Mouse (Mus musculus): ENCODE results near the gene Hnrnpr. TPM values are rescaled to one million over a fixed set of nuclear protein-coding genes. Genes with fewer than 3 reads are reported as not detected.

Gene Hnrnpr
- total and polyA plus RNA-seq, 2 experiments = 5.0 to 22.9 TPM

GRCm38 (mm10) chr4:136324226-136324625 lies 13.5 kb downstream of the Hnrnpr start:
- DNase-seq (ENCODE audit: extremely low read depth, low read depth, low spot score) = peak; percentile 71
- no peak overlapping the region for H3K27ac ChIP-seq (replicated peaks; ENCODE audit: insufficient read depth, low read depth, low read length)
- H3K36me3 ChIP-seq (ENCODE audit: control insufficient read depth, insufficient read depth, low read length) = peaks cover 40% of the 10 kb centered on the region

GRCm38 (mm10) chr4:136327238-136327637 lies 16.5 kb downstream of the Hnrnpr start:
- no peak overlapping the region for H3K4me3 ChIP-seq (ENCODE audit: insufficient read depth, low read depth, low read length)
- TF ChIP-seq POLR2A (IDR thresholded peaks at IDR 0.05; ENCODE audit: extremely low read depth, insufficient read depth, low read length) = no peak
- TF ChIP-seq CTCF (IDR thresholded peaks at IDR 0.05; ENCODE audit: low read depth, low read length) = no peak
- no peaks in the 10 kb centered on the region for H3K27me3 ChIP-seq (ENCODE audit: control insufficient read depth, insufficient read depth, low read length)
- H3K79me2 ChIP-seq (ENCODE audit: control insufficient read depth, insufficient read depth, low read length) = peaks cover 9% of the 10 kb centered on the region; the same call in 1 of the 2 replicates
- WGBS = 85% methylated on average over 5 of the region's 5 CpGs
- DNase-seq (ENCODE audit: extremely low read depth, low read depth, low spot score) = no peak
- H3K9ac ChIP-seq (ENCODE audit: low read depth, low read length) = no peak overlapping the region
- H3K4me1 ChIP-seq (ENCODE audit: control insufficient read depth, insufficient read depth, low read length) = no peaks in the 10 kb centered on the region
- peaks cover 37% of the 10 kb centered on the region for H3K36me3 ChIP-seq (ENCODE audit: control insufficient read depth, insufficient read depth, low read length)
- no peak overlapping the region for H3K27ac ChIP-seq (replicated peaks; ENCODE audit: insufficient read depth, low read depth, low read length)

More at GRCm38 (mm10) chr4:136324226-136324625, 13.5 kb downstream of the Hnrnpr start:
- H3K4me1 ChIP-seq (ENCODE audit: control insufficient read depth, insufficient read depth, low read length) = no peaks in the 10 kb centered on the region
- WGBS = 9% methylated on average over 2 of the region's 2 CpGs
- H3K4me3 ChIP-seq (ENCODE audit: insufficient read depth, low read depth, low read length) = no peak overlapping the region
- no peaks in the 10 kb centered on the region for H3K27me3 ChIP-seq (ENCODE audit: control insufficient read depth, insufficient read depth, low read length)
- no peak overlapping the region for H3K9ac ChIP-seq (ENCODE audit: low read depth, low read length)
- H3K79me2 ChIP-seq (ENCODE audit: control insufficient read depth, insufficient read depth, low read length) = peaks cover 15% of the 10 kb centered on the region; the same call in 1 of the 2 replicates
- 0 out of 2 replicates have a peak, but pooled peaks have one; percentile 8 for TF ChIP-seq CTCF (IDR thresholded peaks at IDR 0.05; ENCODE audit: low read depth, low read length)
- no peak for TF ChIP-seq POLR2A (IDR thresholded peaks at IDR 0.05; ENCODE audit: extremely low read depth, insufficient read depth, low read length)

GRCm38 (mm10) chr4:136328115-136328514 lies 17.4 kb downstream of the Hnrnpr start:
- H3K27ac ChIP-seq (replicated peaks; ENCODE audit: insufficient read depth, low read depth, low read length) = no peak overlapping the region
- peaks cover 9% of the 10 kb centered on the region; the same call in 1 of the 2 replicates for H3K79me2 ChIP-seq (ENCODE audit: control insufficient read depth, insufficient read depth, low read length)
- no peaks in the 10 kb centered on the region for H3K27me3 ChIP-seq (ENCODE audit: control insufficient read depth, insufficient read depth, low read length)
- H3K4me1 ChIP-seq (ENCODE audit: control insufficient read depth, insufficient read depth, low read length) = no peaks in the 10 kb centered on the region
- DNase-seq (ENCODE audit: extremely low read depth, low read depth, low spot score) = no peak
- H3K9ac ChIP-seq (ENCODE audit: low read depth, low read length) = no peak overlapping the region
- no peak overlapping the region for H3K4me3 ChIP-seq (ENCODE audit: insufficient read depth, low read depth, low read length)
- peaks cover 41% of the 10 kb centered on the region for H3K36me3 ChIP-seq (ENCODE audit: control insufficient read depth, insufficient read depth, low read length)
- TF ChIP-seq POLR2A (IDR thresholded peaks at IDR 0.05; ENCODE audit: extremely low read depth, insufficient read depth, low read length) (no peak), CTCF (IDR thresholded peaks at IDR 0.05; ENCODE audit: low read depth, low read length) (no peak)

- H3K4me3 ChIP-seq (ENCODE audit: insufficient read depth, low read depth, low read length) = no peak overlapping the region
- no peak overlapping the region for H3K27ac ChIP-seq (replicated peaks; ENCODE audit: insufficient read depth, low read depth, low read length)
- peaks cover 47% of the 10 kb centered on the region for H3K36me3 ChIP-seq (ENCODE audit: control insufficient read depth, insufficient read depth, low read length)
- no peaks in the 10 kb centered on the region; the same call in 1 of the 2 replicates for H3K79me2 ChIP-seq (ENCODE audit: control insufficient read depth, insufficient read depth, low read length)
- H3K27me3 ChIP-seq (ENCODE audit: control insufficient read depth, insufficient read depth, low read length) = no peaks in the 10 kb centered on the region
- no peak overlapping the region for H3K9ac ChIP-seq (ENCODE audit: low read depth, low read length)
- TF ChIP-seq CTCF (IDR thresholded peaks at IDR 0.05; ENCODE audit: low read depth, low read length) (no peak), POLR2A (IDR thresholded peaks at IDR 0.05; ENCODE audit: extremely low read depth, insufficient read depth, low read length) (no peak)
- WGBS = 65% methylated on average over 3 of the region's 3 CpGs
- no peaks in the 10 kb centered on the region for H3K4me1 ChIP-seq (ENCODE audit: control insufficient read depth, insufficient read depth, low read length)
- DNase-seq (ENCODE audit: extremely low read depth, low read depth, low spot score) = peak; percentile 13
Observed at GRCm38 (mm10) chr4:136331709-136332108, 21.0 kb downstream of the Hnrnpr start.

GRCm38 (mm10) chr4:136333191-136333590 lies 22.4 kb downstream of the Hnrnpr start:
- Histone ChIP-seq H3K36me3 (ENCODE audit: control insufficient read depth, insufficient read depth, low read length) (peaks cover 47% of the 10 kb centered on the region), H3K4me1 (ENCODE audit: control insufficient read depth, insufficient read depth, low read length) (no peaks in the 10 kb centered on the region), H3K4me3 (ENCODE audit: insufficient read depth, low read depth, low read length) (no peak overlapping the region), H3K79me2 (ENCODE audit: control insufficient read depth, insufficient read depth, low read length) (no peaks in the 10 kb centered on the region; the same call in 1 of the 2 replicates), H3K27me3 (ENCODE audit: control insufficient read depth, insufficient read depth, low read length) (no peaks in the 10 kb centered on the region), H3K27ac (replicated peaks; ENCODE audit: insufficient read depth, low read depth, low read length) (no peak overlapping the region), H3K9ac (ENCODE audit: low read depth, low read length) (no peak overlapping the region)
- 94% methylated on average over 3 of the region's 3 CpGs for WGBS
- TF ChIP-seq CTCF (IDR thresholded peaks at IDR 0.05; ENCODE audit: low read depth, low read length) = no peak
- no peak for TF ChIP-seq POLR2A (IDR thresholded peaks at IDR 0.05; ENCODE audit: extremely low read depth, insufficient read depth, low read length)
- no peak for DNase-seq (ENCODE audit: extremely low read depth, low read depth, low spot score)

- Histone ChIP-seq H3K9ac (ENCODE audit: low read depth, low read length) (no peak overlapping the region), H3K36me3 (ENCODE audit: control insufficient read depth, insufficient read depth, low read length) (peaks cover 44% of the 10 kb centered on the region), H3K4me3 (ENCODE audit: insufficient read depth, low read depth, low read length) (no peak overlapping the region), H3K27ac (replicated peaks; ENCODE audit: insufficient read depth, low read depth, low read length) (no peak overlapping the region), H3K27me3 (ENCODE audit: control insufficient read depth, insufficient read depth, low read length) (no peaks in the 10 kb centered on the region), H3K79me2 (ENCODE audit: control insufficient read depth, insufficient read depth, low read length) (no peaks in the 10 kb centered on the region; the same call in 1 of the 2 replicates), H3K4me1 (ENCODE audit: control insufficient read depth, insufficient read depth, low read length) (no peaks in the 10 kb centered on the region)
- 62% methylated on average over 2 of the region's 2 CpGs for WGBS
- DNase-seq (ENCODE audit: extremely low read depth, low read depth, low spot score) = no peak
- no peak for TF ChIP-seq CTCF (IDR thresholded peaks at IDR 0.05; ENCODE audit: low read depth, low read length)
- TF ChIP-seq POLR2A (IDR thresholded peaks at IDR 0.05; ENCODE audit: extremely low read depth, insufficient read depth, low read length) = no peak
Observed at GRCm38 (mm10) chr4:136335065-136335464, 24.3 kb downstream of the Hnrnpr start.

Data from liver, adult 2 months (tissue).